Mouse (Mus musculus) liver, embryonic 16.5 days (tissue): ENCODE data around the gene Xylb. TPM values are rescaled to one million over a fixed set of nuclear protein-coding genes. Genes with fewer than 3 reads are reported as not detected.

Experiments used
- ATAC-seq: fragments of 200-750 bp; cut with Nextera tagmentation; 2 replicates; pipeline ENCODE4 v1.8.0; 2017; ENCODE audit warnings: low read depth, mild to moderate bottlenecking, moderate number of reproducible peaks, moderate library complexity
- H3K27ac ChIP-seq: fragments of 300-500 bp; sonication (generic); 2 replicates; pipeline ENCODE4 v1.5.1; 2014; ENCODE audit warnings: mild to moderate bottlenecking, low read length
- H3K27me3 ChIP-seq: fragments of 300-500 bp; sonication (generic); 2 replicates; pipeline ENCODE4 v1.6.1; 2014; ENCODE audit warnings: low read depth, low read length, mixed read lengths; ENCODE audit not compliant: control insufficient read depth, insufficient read depth
- H3K36me3 ChIP-seq: fragments of 300-500 bp; sonication (generic); 2 replicates; pipeline ENCODE4 v1.6.1; 2014; ENCODE audit warnings: mild to moderate bottlenecking; ENCODE audit not compliant: control insufficient read depth, insufficient read depth
- H3K4me1 ChIP-seq: fragments of 300-500 bp; sonication (generic); 2 replicates; pipeline ENCODE4 v1.6.1; 2014; ENCODE audit warnings: low read depth, low read length, mixed read lengths; ENCODE audit not compliant: control insufficient read depth
- H3K4me2 ChIP-seq: fragments of 300-500 bp; sonication (generic); 2 replicates; pipeline ENCODE4 v1.6.1; 2014; ENCODE audit warnings: low read depth, low read length, mixed read lengths
- H3K4me3 ChIP-seq: fragments of 300-500 bp; sonication (generic); 2 replicates; pipeline ENCODE4 v1.5.1; 2014; ENCODE audit warnings: low read depth, mild to moderate bottlenecking, low read length
- H3K9ac ChIP-seq: fragments of 300-500 bp; sonication (generic); 2 replicates; pipeline ENCODE4 v1.6.1; 2014; ENCODE audit warnings: low read depth, low read length
- H3K9me3 ChIP-seq: fragments of 300-500 bp; sonication (generic); replicated peaks from 2 replicates; pipeline ENCODE4 v1.6.1; 2016; ENCODE audit warnings: low read length; ENCODE audit not compliant: control insufficient read depth
- WGBS: fragments of 180-500 bp; shearing (Covaris S2); extraction: QIAGEN DNeasy Blood & Tissue Kit; methylation state at CpG from one replicate; pipeline ENCODE4 v1.1.7; 2014; ENCODE audit not compliant: insufficient replicate concordance; 5-methylcytosine and 5-hydroxymethylcytosine counted together
- polyA plus RNA-seq: library from polyadenylated mRNA; unstranded; fragments of >200 nt; fragmentation: Nextera tagmentation; extraction: Ambion mirVana; gene quantifications from 2 replicates; pipeline ENCODE4 v1.2.1, GENCODE M21; 2015

Xylb gene
- polyA plus RNA-seq, 1 experiment from 2014 or later: 4.5 TPM

DNA sequence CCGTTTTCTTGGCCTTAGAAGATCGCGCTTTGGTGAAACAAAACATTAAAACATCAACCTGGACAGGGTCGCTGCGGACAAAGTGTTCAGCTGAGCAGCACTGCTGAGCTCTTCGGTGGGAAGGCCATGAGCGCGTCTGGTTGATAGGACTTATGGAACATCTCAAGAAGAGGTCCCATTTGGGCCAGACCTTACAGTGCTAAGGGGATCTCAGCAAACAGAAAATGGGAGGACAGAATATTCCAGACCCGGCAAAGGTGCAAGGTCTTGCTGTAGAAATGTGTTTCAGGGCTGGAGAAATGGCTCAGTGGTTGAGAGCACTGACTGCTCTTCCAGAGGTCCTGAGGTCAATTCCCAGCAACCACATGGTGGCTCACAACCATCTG lies 33.9 kb upstream of the Xylb start:
- Histone ChIP-seq H3K27ac (peak overlapping the region; percentile 99), H3K4me1 (peaks cover 20% of the 10 kb centered on the region), H3K9ac (peak overlapping the region; percentile 89), H3K27me3 (no peaks in the 10 kb centered on the region), H3K4me3 (peak overlapping the region; percentile 88), H3K4me2 (peak overlapping the region; percentile 83), H3K36me3 (no peaks in the 10 kb centered on the region), H3K9me3 (no peaks in the 10 kb centered on the region)
- ATAC-seq: no peak
- WGBS: 1% methylated on average over 9 of the region's 9 CpGs

DNA sequence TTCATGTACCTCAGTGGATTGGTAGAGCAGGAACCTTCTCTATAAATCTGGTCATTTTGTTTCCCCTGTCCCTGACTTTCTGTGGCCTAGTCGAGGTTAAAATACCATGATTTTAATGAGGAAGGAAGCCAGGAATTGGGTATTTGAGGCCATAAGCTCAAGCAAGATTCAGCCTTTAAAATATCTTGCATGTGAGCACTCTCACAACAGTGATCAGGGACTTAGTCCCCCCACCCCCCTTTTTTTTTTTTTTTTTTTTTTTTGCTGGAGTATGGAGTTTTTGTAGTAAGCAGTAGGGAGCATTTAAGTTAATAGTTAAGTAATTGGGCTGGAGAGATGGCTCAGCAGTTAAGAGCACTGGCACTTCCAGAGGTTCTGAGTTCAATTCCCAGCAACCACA lies 33.1 kb upstream of the Xylb start:
- Histone ChIP-seq H3K4me3 (no peak overlapping the region), H3K9me3 (no peaks in the 10 kb centered on the region), H3K27me3 (no peaks in the 10 kb centered on the region), H3K36me3 (no peaks in the 10 kb centered on the region), H3K27ac (peak overlapping the region; percentile 53; the same call in 1 of the 2 replicates), H3K4me2 (peak overlapping the region; percentile 83; the same call in 1 of the 2 replicates), H3K9ac (no peak overlapping the region), H3K4me1 (peaks cover 20% of the 10 kb centered on the region)
- WGBS: 21% methylated on average over 1 of the region's 1 CpGs
- no peak for ATAC-seq

DNA sequence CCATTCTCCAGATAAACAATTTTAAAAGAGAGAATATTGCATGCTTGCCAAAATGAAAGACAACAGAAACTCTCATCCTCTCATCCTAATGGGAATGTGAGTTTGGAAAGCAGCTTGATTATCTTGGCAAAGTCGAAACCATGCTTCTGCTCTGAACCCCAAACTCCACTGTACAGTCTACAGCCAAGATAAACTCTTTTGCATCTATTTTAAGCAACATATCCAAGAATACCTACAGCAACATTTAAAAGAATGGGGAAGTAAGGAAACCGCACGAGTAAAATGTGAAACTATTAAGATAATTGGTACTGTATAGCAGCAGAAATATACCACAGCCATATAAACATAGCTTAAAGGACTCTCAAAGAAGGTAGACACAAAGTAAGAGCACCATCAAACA lies 28.7 kb upstream of the Xylb start:
- Histone ChIP-seq H3K9me3 (no peaks in the 10 kb centered on the region), H3K4me3 (no peak overlapping the region), H3K27me3 (no peaks in the 10 kb centered on the region), H3K27ac (no peak overlapping the region), H3K4me2 (no peak overlapping the region), H3K4me1 (peaks cover 6% of the 10 kb centered on the region), H3K9ac (no peak overlapping the region), H3K36me3 (no peaks in the 10 kb centered on the region)
- WGBS: 27% methylated on average over 3 of the region's 3 CpGs
- no peak for ATAC-seq

DNA sequence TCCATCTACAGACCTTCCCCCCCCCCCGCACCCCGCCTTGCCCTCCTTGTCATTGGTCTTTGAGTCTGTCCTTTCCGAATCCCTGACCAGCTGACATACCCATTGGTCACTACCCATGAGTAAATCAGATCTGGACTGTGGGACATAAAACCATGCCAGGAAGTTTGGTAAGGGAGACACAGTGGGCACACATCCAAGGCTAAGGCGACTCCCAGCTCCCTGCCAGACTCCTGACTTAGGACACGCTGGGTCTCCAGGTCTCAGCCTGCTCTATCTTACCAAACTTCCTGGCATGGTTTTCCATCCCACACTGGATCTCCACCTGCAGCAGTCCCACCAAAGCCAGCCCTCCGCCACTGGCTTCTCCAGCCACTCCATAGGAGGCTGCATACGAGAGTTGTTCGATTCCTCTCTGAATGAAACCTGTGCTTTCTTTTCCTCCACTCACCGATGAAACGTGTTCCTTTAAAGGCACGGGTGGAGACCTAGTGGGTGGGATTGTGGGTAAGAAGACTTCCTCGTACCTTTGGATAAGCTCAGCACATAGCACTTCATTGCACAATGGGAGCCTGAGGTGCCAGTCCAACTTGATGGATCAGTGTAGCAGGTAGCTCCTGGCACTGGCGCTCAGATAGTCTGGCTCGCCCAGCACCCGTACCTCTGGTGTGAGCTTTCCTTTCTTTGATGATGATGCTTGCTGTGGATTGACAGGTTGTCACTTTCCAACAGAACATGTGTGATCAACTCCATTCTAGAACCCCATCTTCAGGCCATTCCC lies 26.8 kb upstream of the Xylb start:
- Histone ChIP-seq H3K4me1 (no peaks in the 10 kb centered on the region), H3K27me3 (no peaks in the 10 kb centered on the region), H3K9ac (no peak overlapping the region), H3K27ac (no peak overlapping the region), H3K36me3 (no peaks in the 10 kb centered on the region), H3K4me3 (no peak overlapping the region), H3K4me2 (no peak overlapping the region), H3K9me3 (no peaks in the 10 kb centered on the region)
- WGBS: 75% methylated on average over 15 of the region's 15 CpGs
- no peak for ATAC-seq

DNA sequence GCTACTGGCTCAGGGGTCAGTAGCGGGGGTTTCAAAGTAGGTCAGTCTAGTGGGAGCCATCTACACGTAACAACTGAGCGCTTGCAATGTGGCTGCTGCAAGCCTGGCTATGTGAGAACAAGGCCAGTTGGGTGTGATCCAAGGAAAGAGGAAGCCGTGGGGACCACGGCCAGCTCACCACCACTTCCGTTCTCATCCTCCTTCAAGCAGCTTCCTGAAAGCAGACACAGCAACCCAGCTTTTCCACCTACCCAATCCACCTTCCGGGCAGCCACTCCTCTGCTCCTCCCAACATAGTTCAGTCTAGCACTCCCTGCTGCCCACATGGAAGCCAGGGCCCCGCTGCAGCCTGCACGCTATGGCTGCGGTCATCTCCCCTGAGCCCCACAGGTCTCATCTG lies 22.9 kb upstream of the Xylb start:
- no peak overlapping the region for H3K4me3 ChIP-seq
- no peak for ATAC-seq
- no peak overlapping the region for H3K9ac ChIP-seq
- H3K4me2 ChIP-seq: no peak overlapping the region
- H3K27me3 ChIP-seq: no peaks in the 10 kb centered on the region
- H3K9me3 ChIP-seq: no peaks in the 10 kb centered on the region
- peaks cover 4% of the 10 kb centered on the region for H3K4me1 ChIP-seq
- H3K36me3 ChIP-seq: no peaks in the 10 kb centered on the region
- 21% methylated on average over 10 of the region's 10 CpGs for WGBS
- H3K27ac ChIP-seq: peak overlapping the region; percentile 43; the same call in 1 of the 2 replicates

DNA sequence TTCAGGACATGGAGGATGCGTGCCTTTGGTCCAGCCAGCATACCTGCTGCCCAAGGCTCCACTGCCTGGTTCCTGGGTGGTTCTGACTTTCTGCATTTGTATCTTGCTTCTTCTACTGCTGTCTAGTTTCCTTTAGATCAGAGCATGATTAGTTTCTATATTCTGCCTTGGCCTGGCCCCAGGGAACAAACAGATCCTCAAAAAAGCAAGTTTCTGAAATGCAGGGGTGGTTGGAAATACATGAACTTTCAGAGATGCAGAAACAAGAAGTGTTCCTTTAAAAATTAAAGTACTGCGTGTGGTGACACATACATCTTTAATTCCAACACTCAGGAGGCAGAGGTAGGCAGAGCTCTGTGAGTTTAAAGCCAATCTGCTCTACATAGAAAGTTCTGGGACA lies 22.3 kb upstream of the Xylb start:
- Histone ChIP-seq H3K4me1 (peaks cover 6% of the 10 kb centered on the region), H3K9ac (no peak overlapping the region), H3K36me3 (no peaks in the 10 kb centered on the region), H3K27me3 (no peaks in the 10 kb centered on the region), H3K4me3 (no peak overlapping the region), H3K9me3 (no peaks in the 10 kb centered on the region), H3K4me2 (no peak overlapping the region), H3K27ac (peak overlapping the region; percentile 43; the same call in 1 of the 2 replicates)
- ATAC-seq: no peak
- 71% methylated on average over 2 of the region's 2 CpGs for WGBS

DNA sequence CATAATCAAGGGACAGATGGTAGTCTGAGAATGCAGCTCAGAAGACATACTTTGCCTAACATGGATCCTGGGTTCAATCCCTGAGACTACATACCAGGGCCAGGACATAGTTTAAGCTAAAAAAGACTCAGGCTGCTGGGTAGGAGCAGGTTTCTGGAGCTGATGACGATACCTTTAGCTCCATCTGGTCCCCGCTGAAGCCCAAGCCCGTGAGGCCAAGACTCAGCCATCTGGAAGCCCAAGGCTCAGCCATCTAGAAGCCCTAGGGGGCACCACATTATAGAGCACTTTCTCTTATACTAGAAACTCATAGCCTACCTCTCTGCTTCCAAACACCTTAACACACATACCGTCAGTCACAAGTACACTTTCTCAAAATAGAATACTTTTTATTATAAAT lies 21.6 kb upstream of the Xylb start:
- no peak for ATAC-seq
- 74% methylated on average over 4 of the region's 4 CpGs for WGBS
- Histone ChIP-seq H3K27ac (no peak overlapping the region), H3K4me3 (no peak overlapping the region), H3K9me3 (no peaks in the 10 kb centered on the region), H3K4me1 (peaks cover 11% of the 10 kb centered on the region), H3K9ac (no peak overlapping the region), H3K4me2 (no peak overlapping the region), H3K27me3 (no peaks in the 10 kb centered on the region), H3K36me3 (no peaks in the 10 kb centered on the region)

DNA sequence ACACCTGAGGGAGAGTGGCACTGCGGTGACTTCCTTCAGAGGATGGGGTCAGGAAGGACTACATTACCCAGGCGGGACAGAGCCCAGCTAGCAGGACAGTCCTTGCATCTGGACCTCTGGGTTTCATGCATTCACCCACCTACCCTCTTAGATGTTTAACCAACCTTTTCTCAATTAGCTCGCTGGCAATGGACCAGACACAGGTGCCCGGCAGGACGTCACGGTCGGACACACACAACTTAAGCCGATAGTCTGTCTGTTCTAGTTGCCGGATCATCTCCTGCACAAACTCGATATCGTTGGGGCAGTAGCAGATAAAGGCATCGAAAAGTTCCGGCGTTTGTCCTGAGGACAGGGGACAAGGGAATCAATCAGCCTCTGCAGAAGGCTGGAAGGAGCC lies 19.3 kb upstream of the Xylb start:
- peaks cover 23% of the 10 kb centered on the region for H3K4me1 ChIP-seq
- no peak overlapping the region for H3K4me2 ChIP-seq
- no peaks in the 10 kb centered on the region for H3K9me3 ChIP-seq
- WGBS: 87% methylated on average over 14 of the region's 14 CpGs
- H3K27ac ChIP-seq: no peak overlapping the region
- no peak for ATAC-seq
- H3K27me3 ChIP-seq: no peaks in the 10 kb centered on the region
- no peaks in the 10 kb centered on the region for H3K36me3 ChIP-seq
- H3K4me3 ChIP-seq: no peak overlapping the region
- H3K9ac ChIP-seq: no peak overlapping the region

DNA sequence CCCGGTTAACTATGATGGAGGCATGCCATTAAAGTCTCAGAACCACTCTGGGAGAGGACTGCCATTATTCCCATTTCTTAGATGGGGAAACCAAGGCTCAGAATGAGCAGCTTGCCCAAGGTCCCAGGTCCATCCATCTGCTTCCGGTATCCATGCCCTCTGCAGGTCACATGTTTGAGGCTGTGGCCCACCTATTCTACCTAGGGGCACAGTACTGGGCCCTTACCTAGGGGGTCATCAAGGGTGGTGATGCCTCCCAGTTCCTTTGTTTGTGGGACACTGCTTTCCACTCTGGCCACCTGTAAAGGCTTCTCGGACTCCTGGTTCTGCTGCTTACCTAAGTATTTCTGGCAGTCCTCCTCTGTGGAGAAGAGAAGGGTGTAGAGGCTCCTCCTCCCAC lies 18.8 kb upstream of the Xylb start:
- 77% methylated on average over 3 of the region's 3 CpGs for WGBS

More for the DNA sequence above, 18.8 kb upstream of the Xylb start:
- Histone ChIP-seq H3K27ac (no peak overlapping the region), H3K9me3 (no peaks in the 10 kb centered on the region), H3K4me1 (peaks cover 23% of the 10 kb centered on the region), H3K4me3 (no peak overlapping the region), H3K4me2 (no peak overlapping the region), H3K36me3 (no peaks in the 10 kb centered on the region), H3K27me3 (no peaks in the 10 kb centered on the region), H3K9ac (no peak overlapping the region)
- ATAC-seq: no peak
